ENCODE assay signal across 9 mouse cellular contexts in the genomic region with DNA sequence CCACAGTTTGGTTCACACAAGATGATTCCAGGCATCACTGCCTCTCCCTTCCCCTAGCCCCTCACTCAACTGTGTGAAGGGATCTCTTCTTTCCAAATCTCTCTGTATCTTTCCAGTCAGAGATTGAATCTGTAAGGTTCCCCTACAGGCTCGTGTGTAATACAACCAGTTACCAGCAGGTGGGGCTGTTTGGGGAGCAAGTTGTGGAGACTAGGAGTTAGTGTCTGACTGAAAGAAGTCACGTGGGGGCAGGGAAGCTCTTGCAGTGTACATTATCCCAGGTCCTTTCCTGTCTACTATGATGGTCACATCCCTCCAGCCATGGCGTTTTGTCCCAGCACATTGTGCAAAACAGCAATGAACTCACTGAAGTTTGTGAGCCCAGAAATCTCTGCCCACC. TPM values are rescaled to one million over a fixed set of nuclear protein-coding genes. Genes with fewer than 3 reads are reported as not detected.
DNase-seq lines count a peak whose midpoint lies in the region; ATAC-seq and TF ChIP-seq lines count a peak whose summit lies in the region.
"Had no signal": no experiment of that assay in that cellular context is flagged by ENCODE, and none has a peak within 500 bp of the region (broad histone marks: within the 10 kb centered on the region; RNA-seq: fewer than 3 reads in every experiment).

No protein-coding gene starts in this region.

- H3K4me3 ChIP-seq in hindbrain, embryonic 14.5 days (replicated peaks; ENCODE audit: low read length), result no peak overlapping the region
- H3K4me3 ChIP-seq in hindbrain, embryonic 13.5 days, result no peak overlapping the region
- H3K4me3 ChIP-seq in bone marrow, adult 2 months (replicated peaks; ENCODE audit: control insufficient read depth, low read depth, low read length), result no peak overlapping the region

- H3K9me3 ChIP-seq in hindbrain, embryonic 14.5 days (ENCODE audit: control insufficient read depth, low read length), result no peaks in the 10 kb centered on the region
- H3K9me3 ChIP-seq in hindbrain, embryonic 13.5 days, result no peaks in the 10 kb centered on the region

- no peak overlapping the region for H3K9ac ChIP-seq in hindbrain, embryonic 14.5 days
- no peak overlapping the region for H3K9ac ChIP-seq in hindbrain, embryonic 13.5 days

- H3K4me1 ChIP-seq in hindbrain, embryonic 14.5 days (replicated peaks; ENCODE audit: control insufficient read depth, insufficient read depth, low read length), result peaks cover 12% of the 10 kb centered on the region; the same call in 1 of the 2 replicates
- H3K4me1 ChIP-seq in hindbrain, embryonic 13.5 days (replicated peaks), result peaks cover 29% of the 10 kb centered on the region
- H3K4me1 ChIP-seq in bone marrow, adult 2 months (ENCODE audit: control insufficient read depth, insufficient read depth, low read length), result no peaks in the 10 kb centered on the region

- TF ChIP-seq CTCF in bone marrow, adult 2 months (IDR thresholded peaks at IDR 0.05; ENCODE audit: control insufficient read depth, insufficient read depth, low read length), result 0 out of 2 replicates have a peak, but pooled peaks have one; percentile 15

- intact Hi-C loops in left cerebral cortex, postnatal 25 days (cut with DNase I), result loop anchor here (10.0 kb wide), 1 partner anchor 169 kb away; no protein-coding TSS in a partner anchor

- H3K27ac ChIP-seq in hindbrain, embryonic 14.5 days, result no peak overlapping the region
- H3K27ac ChIP-seq in hindbrain, embryonic 13.5 days, result no peak overlapping the region
- H3K27ac ChIP-seq in bone marrow, adult 2 months (ENCODE audit: control insufficient read depth, insufficient read depth, low read depth, low read length, poor library complexity), result no peak overlapping the region

- ATAC-seq in hindbrain, embryonic 14.5 days (ENCODE audit: low FRiP score), result no peak
- no peak for ATAC-seq in hindbrain, embryonic 13.5 days (ENCODE audit: low FRiP score)
- no peak for ATAC-seq in megakaryocyte-erythroid progenitor cell, adult 5-6 weeks (replicated peaks; ENCODE audit: low FRiP score, low TSS enrichment, poor library complexity, severe bottlenecking)

- no peak overlapping the region for H3K4me2 ChIP-seq in hindbrain, embryonic 14.5 days (replicated peaks)
- H3K4me2 ChIP-seq in hindbrain, embryonic 13.5 days, result no peak overlapping the region

- 31% methylated on average over 3 of the region's 3 CpGs for WGBS in hindbrain, embryonic 14.5 days
- 29% methylated on average over 3 of the region's 3 CpGs for WGBS in hindbrain, embryonic 13.5 days
- 25% methylated on average over 3 of the region's 3 CpGs for WGBS in bone marrow, adult 2 months

- H3K27me3 ChIP-seq in hindbrain, embryonic 14.5 days (ENCODE audit: control insufficient read depth, insufficient read depth, low read length), result no peaks in the 10 kb centered on the region
- peaks cover 3% of the 10 kb centered on the region; the same call in 1 of the 2 replicates for H3K27me3 ChIP-seq in hindbrain, embryonic 13.5 days

- TF ChIP-seq POLR2A in bone marrow, adult 2 months (IDR thresholded peaks at IDR 0.05; ENCODE audit: borderline replicate concordance, control insufficient read depth, low read depth, low read length), result no peak

- no peaks in the 10 kb centered on the region for H3K36me3 ChIP-seq in hindbrain, embryonic 14.5 days (replicated peaks; ENCODE audit: control insufficient read depth, insufficient read depth)
- no peaks in the 10 kb centered on the region for H3K36me3 ChIP-seq in hindbrain, embryonic 13.5 days

- peak; percentile 79 for DNase-seq in hindbrain, embryonic 14.5 days (ENCODE audit: low spot score)
- peak; percentile 84 for DNase-seq in ES-CJ7 (ENCODE audit: low read depth, low spot score)
- peak; percentile 66 to 72 for DNase-seq in frontal cortex, postnatal 36 days (ENCODE audit: low spot score in 2 of 2)
- DNase-seq in left cerebral cortex, postnatal 25 days (ENCODE audit: low spot score in 2 of 2), result peak; percentile 52 to 66
- DNase-seq in ovary, postnatal 14 days (ENCODE audit: low spot score), result peak; percentile 60

RNA-seq across cellular contexts. Expression of gene Aym1, which starts 18.7 kb away (rescaled TPM):
- not detected in 2 replicates for polyA plus RNA-seq in hindbrain, embryonic 14.5 days (2014; fragmentation: Nextera tagmentation; extraction: Ambion mirVana)
- not detected in 2 replicates for polyA plus RNA-seq in hindbrain, embryonic 13.5 days (2015; fragmentation: Nextera tagmentation; extraction: Ambion mirVana)
- polyA plus RNA-seq in bone marrow, adult 2 months (2011; ENCODE audit: insufficient read depth, insufficient read length, low replicate concordance, missing spikeins), result not detected in 2 replicates
- total RNA-seq in left cerebral cortex, postnatal 25 days (2021), result not detected
- not detected in 2 replicates for total RNA-seq in megakaryocyte-erythroid progenitor cell, adult 5-6 weeks (2014; fragmentation: Nextera tagmentation)
- total RNA-seq in megakaryocyte-erythroid progenitor cell, adult 5-6 weeks (2017), result not detected in 2 replicates
- polyA plus RNA-seq: lung, embryonic 16.5 days had no signal
